Mouse (Mus musculus) effector memory CD4-positive, alpha-beta T cell, adult 7 months (primary cell): ENCODE data around the gene Inhbe. TPM values are rescaled to one million over a fixed set of nuclear protein-coding genes. Genes with fewer than 3 reads are reported as not detected.

ENCODE experiments used
- polyA plus RNA-seq: library from polyadenylated mRNA; unstranded; fragments of 100-300 nt; shearing (Covaris generic); gene quantifications from one replicate; pipeline ENCODE4 v1.2.1, GENCODE M21; 2017

Gene Inhbe
- not detected for polyA plus RNA-seq

GRCm38 (mm10) chr10:127353909-127354895 is at the start of gene Inhbe:
TSS of gene Inhbe (minus strand) at chr10:127354411.

DNA sequence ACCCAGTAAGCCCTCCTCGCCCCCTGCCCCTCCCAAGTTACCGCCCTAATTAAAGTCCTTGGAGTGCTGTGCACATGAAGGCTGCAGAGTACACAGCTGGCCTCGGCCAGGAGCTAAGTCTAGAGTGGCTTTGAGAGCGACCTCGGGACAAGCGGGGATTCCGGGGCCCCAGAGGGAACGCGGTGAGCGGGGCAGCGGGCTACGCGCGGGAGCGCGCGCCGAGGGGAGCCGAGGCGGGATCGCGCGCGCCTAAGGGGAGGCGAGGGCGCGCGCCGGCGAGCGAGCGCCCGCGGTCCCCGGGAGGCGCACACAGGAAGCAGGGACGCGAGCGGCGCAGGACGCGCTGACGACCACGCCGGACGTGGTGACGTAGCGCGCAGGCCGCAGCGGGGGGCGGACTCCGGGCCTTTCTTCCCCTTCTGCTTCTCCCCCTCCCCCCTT is 26.1 kb upstream of the Inhbe start, which contains the start of gene R3hdm2:
Gene R3hdm2 (plus strand): TSS at position 77 of the 441 bp plus-strand sequence.

GRCm38 (mm10) chr10:127369834-127370820 is 15.9 kb upstream of the Inhbe start, which contains the start of gene Inhbc:
TSS of gene Inhbc (minus strand) at chr10:127370431.

GRCm38 (mm10) chr10:127341891-127342639 is 12.1 kb downstream of the Inhbe start, which contains the start of gene Gli1:
TSS of gene Gli1 (minus strand) at chr10:127341974.

DNA sequence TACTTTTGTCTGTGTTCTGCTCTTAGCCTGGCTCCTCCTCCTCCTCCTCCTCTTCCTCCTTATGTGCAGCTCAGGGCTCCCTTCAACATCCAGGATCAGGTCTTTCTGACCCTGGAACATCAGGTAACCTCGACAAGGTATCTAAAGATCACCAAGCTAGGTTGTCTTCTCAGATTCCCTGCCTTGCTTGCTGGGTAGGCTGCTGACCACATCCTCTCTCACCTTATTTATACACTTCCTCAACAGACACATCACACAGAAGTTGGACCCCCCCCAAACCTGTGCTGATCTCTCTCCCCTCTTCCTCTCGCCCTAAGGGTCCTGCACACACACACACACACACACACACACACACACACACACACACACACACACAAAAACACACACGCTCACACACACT is 32.6 kb downstream of the Inhbe start, which contains the start of gene Arhgap9:
Gene Arhgap9 (plus strand): TSS at position 344 of the 400 bp plus-strand sequence.

DNA sequence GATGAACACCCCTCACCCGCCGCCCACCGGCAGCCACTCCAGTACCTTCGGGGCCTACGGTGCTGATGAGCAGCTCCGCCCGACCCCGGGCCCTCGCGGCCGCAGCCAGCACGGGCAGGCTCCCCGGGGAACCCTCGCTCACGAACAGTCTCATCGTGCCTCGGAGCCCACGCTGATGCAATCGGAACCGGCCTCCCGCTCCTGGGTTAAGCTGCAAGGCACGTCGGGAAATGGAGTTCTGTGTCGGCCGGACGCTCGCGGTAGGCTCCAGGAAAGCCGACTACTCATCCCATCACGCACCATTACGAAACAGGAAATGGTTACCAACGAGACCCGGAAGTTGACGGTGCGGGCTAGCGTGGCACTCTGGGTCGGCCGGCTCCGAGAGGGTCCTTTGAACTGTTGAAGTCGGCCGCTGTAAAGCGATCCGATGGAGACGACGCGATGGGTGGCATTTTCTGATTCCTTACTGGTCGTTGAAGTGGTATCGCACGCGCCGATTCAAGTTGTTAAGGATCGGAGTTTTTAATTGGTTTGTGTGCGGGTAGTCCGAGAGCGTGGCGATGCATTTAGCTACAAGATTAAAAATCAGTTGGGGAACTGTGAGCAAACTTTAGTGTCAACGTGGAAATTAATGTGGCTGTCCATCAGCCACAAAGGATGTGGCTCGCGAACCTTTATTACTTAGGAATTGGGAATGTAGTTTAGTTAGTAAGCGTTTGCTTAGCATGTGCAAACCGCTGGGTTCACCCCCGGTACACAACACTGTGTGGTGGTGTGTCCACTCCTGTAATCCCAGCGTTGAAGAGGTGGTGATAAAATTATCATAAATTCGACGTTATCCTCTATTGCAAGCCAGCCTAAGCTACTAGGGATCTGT is 42.5 kb downstream of the Inhbe start, which contains the start of gene Mars:
Gene Mars (minus strand): TSS at position 311 of the 880 bp plus-strand sequence.

Other genes with a start within 250 kb of the Inhbe start
- 197 TPM for gene Os9, start 233.3 kb downstream of the Inhbe start, polyA plus RNA-seq
- gene B4galnt1, start 189.2 kb downstream of the Inhbe start, polyA plus RNA-seq, result 801 TPM
- gene Slc26a10, start 173.8 kb downstream of the Inhbe start, polyA plus RNA-seq, result 11.3 TPM
- gene Arhgef25, start 164.3 kb downstream of the Inhbe start, polyA plus RNA-seq, result not detected
- gene Dtx3, start 158.7 kb downstream of the Inhbe start, polyA plus RNA-seq, result 90.2 TPM
- 26.3 TPM for gene Pip4k2c, start 142.8 kb downstream of the Inhbe start, polyA plus RNA-seq
- gene Kif5a, start 91.1 kb downstream of the Inhbe start, polyA plus RNA-seq, result 0.06 TPM
- 69.5 TPM for gene Dctn2, start 88.0 kb downstream of the Inhbe start, polyA plus RNA-seq
- gene Mbd6, start 65.4 kb downstream of the Inhbe start, polyA plus RNA-seq, result 3.4 TPM
- 59.8 TPM for gene Mars, start 42.6 kb downstream of the Inhbe start, polyA plus RNA-seq
- gene Arhgap9, start 32.4 kb downstream of the Inhbe start, polyA plus RNA-seq, result 174 TPM
- not detected for gene Gli1, start 12.4 kb downstream of the Inhbe start, polyA plus RNA-seq
- gene Inhbc, start 16.0 kb upstream of the Inhbe start, polyA plus RNA-seq, result not detected
- gene R3hdm2, start 25.9 kb upstream of the Inhbe start, polyA plus RNA-seq, result 34.5 TPM
- not detected for gene Stac3, start 147.3 kb upstream of the Inhbe start, polyA plus RNA-seq
- gene Ndufa4l2, start 160.6 kb upstream of the Inhbe start, polyA plus RNA-seq, result not detected
- 63.9 TPM for gene Shmt2, start 168.0 kb upstream of the Inhbe start, polyA plus RNA-seq
- not detected for gene Nxph4, start 180.1 kb upstream of the Inhbe start, polyA plus RNA-seq